Mouse (Mus musculus) embryonic fibroblast, embryonic 13.5 days (primary cell): ENCODE measurements around the gene Cpsf4l.

Source experiments
- CTCF ChIP-seq: IDR thresholded peaks from 2 replicates; pipeline ENCODE4 v1.5.1; 2011; ENCODE audit warnings: mild to moderate bottlenecking, control low read depth, low read length, moderate library complexity, borderline replicate concordance; ENCODE audit not compliant: insufficient read depth
- POLR2A ChIP-seq: IDR thresholded peaks from 2 replicates; pipeline ENCODE4 v1.6.1; 2011; ENCODE audit warnings: low read depth, mild to moderate bottlenecking, control low read depth, low read length, moderate library complexity

GRCm38 (mm10) chr11:113715078-113715674 lies 5.4 kb upstream of the Cpsf4l start:
- no peak for TF ChIP-seq POLR2A
- no peak for TF ChIP-seq CTCF
